Mouse (Mus musculus) cerebellum, adult 11-12 months (tissue): Measurements from ENCODE around the gene Rhox2a.
"Not testable (repeated sequence)": the region's sequence is repeated elsewhere in the genome, so short reads cannot be mapped to it uniquely, and the experiment has no call there.

Source experiments
- DNase-seq: peaks from one replicate; pipeline ENCODE4 v3.0.0; 2022

The Rhox2a gene

DNA sequence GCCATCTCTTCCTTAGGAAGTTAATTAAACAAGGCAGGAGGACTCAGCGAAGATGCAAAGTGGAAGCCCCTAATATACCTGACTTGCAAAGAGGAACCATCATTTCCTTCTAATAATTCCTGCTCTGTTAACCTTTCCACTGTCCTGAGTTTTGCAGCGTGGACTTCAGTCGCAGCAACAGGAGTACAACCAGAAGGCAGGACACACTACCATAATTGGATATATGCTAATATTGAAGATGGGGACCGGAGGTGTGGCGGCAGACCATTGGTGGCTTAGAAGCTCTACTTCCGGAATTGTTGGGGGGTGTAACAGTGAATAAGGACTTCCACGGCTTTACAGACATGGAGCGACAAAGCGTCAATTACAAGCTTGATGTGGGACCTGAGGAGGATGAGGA, at the start of gene Rhox2a:
Gene Rhox2a, plus strand, starts transcription at position 301 of the 400 bp plus-strand sequence.
- DNase-seq: not testable (repeated sequence)

DNA sequence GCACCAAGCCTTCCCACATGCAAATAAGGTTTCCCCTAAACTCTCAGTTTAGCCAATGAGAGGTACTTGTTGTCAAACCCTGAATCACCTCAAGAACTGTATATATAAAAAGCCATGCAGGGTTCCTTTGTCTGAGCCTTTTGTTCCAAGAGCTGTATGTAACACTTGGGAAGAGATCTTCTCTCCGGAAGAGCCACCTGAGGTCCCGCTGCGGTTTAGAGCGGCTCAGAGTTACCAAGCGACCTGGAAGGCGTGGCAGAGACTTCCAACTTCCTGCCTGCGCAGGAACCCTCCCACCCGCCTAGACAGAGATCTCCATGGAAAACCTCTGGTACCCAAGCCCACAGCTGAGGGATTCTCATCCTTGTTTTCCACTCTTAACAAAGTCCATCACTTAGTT, 46.1 kb upstream of the Rhox2a start:
- DNase-seq: no peak

DNA sequence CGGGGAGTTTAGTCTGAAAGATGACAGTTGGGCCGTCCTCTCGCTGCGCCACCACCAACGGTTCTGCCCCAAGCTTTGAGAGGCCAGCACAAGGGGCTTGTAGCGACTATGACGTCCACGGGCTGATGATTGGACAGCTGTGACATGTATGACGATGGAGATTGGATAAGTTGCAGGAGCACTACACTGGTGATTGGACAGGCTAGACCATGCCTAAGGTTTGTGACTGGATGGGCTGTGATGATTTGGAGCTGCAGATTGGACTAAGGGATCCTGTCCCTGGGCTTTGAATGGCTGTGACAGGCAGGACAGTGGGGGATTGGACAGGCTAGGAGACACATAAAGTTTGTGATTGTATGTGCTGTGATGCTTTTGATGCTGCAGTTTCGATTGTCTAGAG, 33.8 kb upstream of the Rhox2a start, which contains the start of gene Gm9:
Gene Gm9, minus strand, starts transcription at position 101 of the 400 bp plus-strand sequence.
- DNase-seq: no peak

DNA sequence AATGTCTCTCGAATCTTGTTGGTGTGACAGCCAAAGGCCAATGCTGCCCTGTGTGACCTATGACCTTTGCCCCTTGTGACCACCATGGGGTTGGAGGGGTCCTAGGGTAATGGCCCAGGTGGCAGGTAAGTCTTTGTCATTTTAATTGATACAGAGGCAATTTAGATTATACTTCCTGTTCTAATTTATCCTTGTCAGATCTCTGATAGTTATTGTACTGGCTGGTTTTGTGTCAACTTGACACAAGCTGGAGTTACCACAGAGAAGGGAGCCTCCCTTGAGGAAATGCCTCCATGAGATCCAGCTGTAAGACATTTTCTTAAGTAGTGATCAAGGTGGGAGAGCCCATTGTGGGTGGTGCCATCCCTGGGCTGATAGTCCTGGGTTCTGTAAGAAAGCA, 22.6 kb upstream of the Rhox2a start, which contains the start of gene Rhox1:
Gene Rhox1, minus strand, starts transcription at position 101 of the 400 bp plus-strand sequence.
- DNase-seq: not testable (repeated sequence)

- not testable (repeated sequence) for DNase-seq
These were observed 4.8 kb downstream of the Rhox2a start, which contains the start of gene Rhox3a for GRCm38 (mm10) chrX:37249619-37250018. Rhox3a (plus strand) TSS chrX:37249919.

DNA sequence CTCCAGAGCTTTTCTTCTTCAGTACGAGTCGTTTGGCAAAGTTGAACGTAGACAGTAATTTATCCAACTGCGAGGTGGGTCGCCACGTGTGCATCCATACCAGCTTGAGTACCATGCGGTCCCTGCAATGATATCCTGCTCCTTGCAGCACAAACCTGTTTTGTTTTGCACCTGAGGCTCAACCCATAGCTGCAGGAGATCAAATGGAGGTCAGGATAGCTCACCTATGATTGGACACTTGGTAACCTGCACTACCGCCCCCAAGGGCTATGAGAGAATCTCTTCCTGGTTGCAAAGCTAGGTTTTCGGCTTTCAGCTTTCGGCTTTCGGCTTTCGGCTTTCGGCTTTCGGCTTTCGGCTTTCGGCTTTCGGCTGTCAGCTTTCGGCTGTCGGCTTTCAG, 20.3 kb downstream of the Rhox2a start, which contains the start of gene Rhox4a:
Gene Rhox4a, plus strand, starts transcription at position 301 of the 400 bp plus-strand sequence.
- not testable (repeated sequence) for DNase-seq
